Mouse (Mus musculus) testis, adult 2 months (tissue): ENCODE data around the gene Fli1.

Experiments used
- CTCF ChIP-seq: fragments of 200-500 bp; IDR thresholded peaks from 2 replicates; pipeline ENCODE4 v1.5.1; 2012; ENCODE audit warnings: low read depth, mild to moderate bottlenecking, inconsistent platforms, low read length, moderate library complexity; ENCODE audit not compliant: control insufficient read depth, insufficient read depth, insufficient replicate concordance
- POLR2A ChIP-seq: fragments of 200-500 bp; IDR thresholded peaks from 2 replicates; pipeline ENCODE4 v1.6.1; 2012; ENCODE audit warnings: low read depth, mild to moderate bottlenecking, inconsistent platforms, low read length, moderate library complexity; ENCODE audit not compliant: control insufficient read depth

GRCm38 (mm10) chr9:32525787-32526186 is 16.9 kb downstream of the Fli1 start:
- TF ChIP-seq CTCF (no peak), POLR2A (no peak)
